Mouse (Mus musculus) midbrain, embryonic 10.5 days (tissue): Measurements from ENCODE around the gene Nr2e3. TPM values are rescaled to one million over a fixed set of nuclear protein-coding genes. Genes with fewer than 3 reads are reported as not detected.
"Not testable (repeated sequence)": the region's sequence is repeated elsewhere in the genome, so short reads cannot be mapped to it uniquely, and the experiment has no call there.

Source experiments
- DNase-seq: peaks from one replicate; pipeline ENCODE4 v3.0.0-alpha.2; 2017; ENCODE audit warnings: low spot score
- H3K27ac ChIP-seq: fragments of 300-500 bp; sonication (generic); replicated peaks from 2 replicates; pipeline ENCODE4 v1.5.1; 2016; ENCODE audit warnings: mild to moderate bottlenecking
- H3K27me3 ChIP-seq: fragments of 300-500 bp; sonication (generic); 2 replicates; pipeline ENCODE4 v1.6.1; 2016; ENCODE audit warnings: low read depth, mild to moderate bottlenecking; ENCODE audit not compliant: poor library complexity, severe bottlenecking
- H3K36me3 ChIP-seq: fragments of 300-500 bp; sonication (generic); 2 replicates; pipeline ENCODE4 v1.6.1; 2016; ENCODE audit warnings: mild to moderate bottlenecking, moderate library complexity
- H3K4me1 ChIP-seq: fragments of 300-500 bp; sonication (generic); 2 replicates; pipeline ENCODE4 v1.6.1; 2016
- H3K4me3 ChIP-seq: fragments of 300-500 bp; sonication (generic); 2 replicates; pipeline ENCODE4 v1.5.1; 2016; ENCODE audit warnings: mild to moderate bottlenecking, moderate library complexity
- H3K9me3 ChIP-seq: fragments of 300-500 bp; sonication (generic); replicated peaks from 2 replicates; pipeline ENCODE4 v1.6.1; 2016; ENCODE audit warnings: mild to moderate bottlenecking
- WGBS: fragments of 180-500 bp; shearing (Covaris S2); methylation state at CpG from one replicate; pipeline ENCODE4 v1.1.7; 2016; 5-methylcytosine and 5-hydroxymethylcytosine counted together
- polyA plus RNA-seq: library from polyadenylated mRNA; unstranded; fragments of >200 nt; fragmentation: Nextera tagmentation; extraction: Ambion mirVana; gene quantifications from 2 replicates; pipeline ENCODE4 v1.2.1, GENCODE M21; 2016

The Nr2e3 gene
- polyA plus RNA-seq, 1 experiment from 2014 or later, result not detected

- Histone ChIP-seq H3K9me3 (no peaks in the 10 kb centered on the region), H3K27ac (no peak overlapping the region), H3K27me3 (no peaks in the 10 kb centered on the region), H3K36me3 (no peaks in the 10 kb centered on the region), H3K4me3 (no peak overlapping the region), H3K4me1 (peaks cover 7% of the 10 kb centered on the region)
- 84% methylated on average over 8 of the region's 8 CpGs for WGBS
- no peak for DNase-seq
Measured at GRCm38 (mm10) chr9:59948226-59948625, 12.2 kb downstream of the Nr2e3 start.

GRCm38 (mm10) chr9:59947271-59947670 lies 13.2 kb downstream of the Nr2e3 start:
- WGBS, result 86% methylated on average over 8 of the region's 8 CpGs
- no peak overlapping the region for H3K4me3 ChIP-seq
- H3K9me3 ChIP-seq, result no peaks in the 10 kb centered on the region
- DNase-seq, result no peak
- no peaks in the 10 kb centered on the region; the same call in 1 of the 2 replicates for H3K4me1 ChIP-seq
- H3K27ac ChIP-seq, result no peak overlapping the region
- H3K36me3 ChIP-seq, result no peaks in the 10 kb centered on the region
- no peaks in the 10 kb centered on the region for H3K27me3 ChIP-seq

- Histone ChIP-seq H3K4me3 (no peak overlapping the region), H3K9me3 (no peaks in the 10 kb centered on the region), H3K27ac (no peak overlapping the region), H3K4me1 (peaks cover 6% of the 10 kb centered on the region; the same call in 1 of the 2 replicates), H3K27me3 (no peaks in the 10 kb centered on the region), H3K36me3 (no peaks in the 10 kb centered on the region)
- DNase-seq, result no peak
- 83% methylated on average over 3 of the region's 3 CpGs for WGBS
Measured at GRCm38 (mm10) chr9:59945241-59945640, 15.2 kb downstream of the Nr2e3 start.

GRCm38 (mm10) chr9:59943826-59944225 lies 16.6 kb downstream of the Nr2e3 start:
- Histone ChIP-seq H3K27me3 (no peaks in the 10 kb centered on the region), H3K4me1 (peaks cover 6% of the 10 kb centered on the region; the same call in 1 of the 2 replicates), H3K4me3 (no peak overlapping the region), H3K27ac (no peak overlapping the region), H3K36me3 (no peaks in the 10 kb centered on the region), H3K9me3 (no peaks in the 10 kb centered on the region)
- peak; percentile 5 for DNase-seq
- 95% methylated on average over 6 of the region's 6 CpGs for WGBS

GRCm38 (mm10) chr9:59942501-59943085 lies 17.9 kb downstream of the Nr2e3 start:
- no peaks in the 10 kb centered on the region for H3K9me3 ChIP-seq
- peak; percentile 9 for DNase-seq
- H3K27ac ChIP-seq, result no peak overlapping the region
- H3K36me3 ChIP-seq, result no peaks in the 10 kb centered on the region
- WGBS, result 82% methylated on average over 5 of the region's 5 CpGs
- H3K4me1 ChIP-seq, result peaks cover 6% of the 10 kb centered on the region; the same call in 1 of the 2 replicates
- no peaks in the 10 kb centered on the region for H3K27me3 ChIP-seq
- H3K4me3 ChIP-seq, result no peak overlapping the region

- DNase-seq, result peak; percentile 11
- Histone ChIP-seq H3K27me3 (no peaks in the 10 kb centered on the region), H3K9me3 (no peaks in the 10 kb centered on the region), H3K4me1 (peaks cover 6% of the 10 kb centered on the region; the same call in 1 of the 2 replicates), H3K36me3 (no peaks in the 10 kb centered on the region), H3K27ac (no peak overlapping the region), H3K4me3 (no peak overlapping the region)
- 70% methylated on average over 9 of the region's 9 CpGs for WGBS
Measured at GRCm38 (mm10) chr9:59941885-59942350, 18.5 kb downstream of the Nr2e3 start.

- H3K36me3 ChIP-seq, result no peaks in the 10 kb centered on the region
- peaks cover 6% of the 10 kb centered on the region; the same call in 1 of the 2 replicates for H3K4me1 ChIP-seq
- no peak overlapping the region for H3K27ac ChIP-seq
- H3K27me3 ChIP-seq, result no peaks in the 10 kb centered on the region
- 84% methylated on average over 11 of the region's 12 CpGs for WGBS
- DNase-seq, result no peak
- no peak overlapping the region for H3K4me3 ChIP-seq
- H3K9me3 ChIP-seq, result no peaks in the 10 kb centered on the region
Measured at GRCm38 (mm10) chr9:59940913-59941884, 19.3 kb downstream of the Nr2e3 start.

- WGBS, result 67% methylated on average over 2 of the region's 2 CpGs
Measured at GRCm38 (mm10) chr9:59939691-59940090, 20.8 kb downstream of the Nr2e3 start.

GRCm38 (mm10) chr9:59938529-59938928 lies 21.9 kb downstream of the Nr2e3 start:
- Histone ChIP-seq H3K9me3 (no peaks in the 10 kb centered on the region), H3K27me3 (no peaks in the 10 kb centered on the region), H3K36me3 (no peaks in the 10 kb centered on the region), H3K4me1 (peaks cover 6% of the 10 kb centered on the region; the same call in 1 of the 2 replicates), H3K27ac (no peak overlapping the region), H3K4me3 (no peak overlapping the region)
- peak; percentile 9 for DNase-seq
- 85% methylated on average over 8 of the region's 8 CpGs for WGBS

More at GRCm38 (mm10) chr9:59939691-59940090, 20.8 kb downstream of the Nr2e3 start:
- Histone ChIP-seq H3K27me3 (no peaks in the 10 kb centered on the region), H3K36me3 (no peaks in the 10 kb centered on the region), H3K9me3 (no peaks in the 10 kb centered on the region), H3K4me1 (peaks cover 6% of the 10 kb centered on the region; the same call in 1 of the 2 replicates), H3K27ac (no peak overlapping the region), H3K4me3 (no peak overlapping the region)
- no peak for DNase-seq

- H3K4me3 ChIP-seq, DNase-seq, H3K36me3 ChIP-seq, H3K4me1 ChIP-seq, H3K9me3 ChIP-seq, H3K27ac ChIP-seq, H3K27me3 ChIP-seq: not testable (repeated sequence)
- 82% methylated on average over 8 of the region's 8 CpGs for whole genome bisulfite sequencing
Measured at GRCm38 (mm10) chr9:59935866-59936265, 24.6 kb downstream of the Nr2e3 start.

- H3K27ac ChIP-seq, result no peak overlapping the region
- peaks cover 12% of the 10 kb centered on the region for H3K36me3 ChIP-seq
- no peak for DNase-seq
- H3K9me3 ChIP-seq, result no peaks in the 10 kb centered on the region
- WGBS, result 82% methylated on average over 3 of the region's 3 CpGs
- no peak overlapping the region for H3K4me3 ChIP-seq
- H3K27me3 ChIP-seq, result no peaks in the 10 kb centered on the region
- no peaks in the 10 kb centered on the region for H3K4me1 ChIP-seq
Measured at GRCm38 (mm10) chr9:59930248-59930647, 30.2 kb downstream of the Nr2e3 start.

GRCm38 (mm10) chr9:59914761-59915160 lies 45.7 kb downstream of the Nr2e3 start:
- H3K9me3 ChIP-seq, result no peaks in the 10 kb centered on the region
- no peaks in the 10 kb centered on the region for H3K27me3 ChIP-seq
- DNase-seq, result no peak
- H3K36me3 ChIP-seq, result peaks cover 20% of the 10 kb centered on the region
- no peaks in the 10 kb centered on the region for H3K4me1 ChIP-seq
- no peak overlapping the region for H3K27ac ChIP-seq
- WGBS, result 98% methylated on average over 1 of the region's 1 CpGs
- H3K4me3 ChIP-seq, result no peak overlapping the region

- Histone ChIP-seq H3K27me3 (no peaks in the 10 kb centered on the region), H3K4me3 (no peak overlapping the region), H3K27ac (no peak overlapping the region), H3K9me3 (no peaks in the 10 kb centered on the region), H3K36me3 (peaks cover 21% of the 10 kb centered on the region; the same call in 1 of the 2 replicates), H3K4me1 (no peaks in the 10 kb centered on the region)
- 86% methylated on average over 1 of the region's 1 CpGs for WGBS
- DNase-seq, result no peak
Measured at GRCm38 (mm10) chr9:59903382-59903781, 57.1 kb downstream of the Nr2e3 start.
